Mouse (Mus musculus): Measurements from ENCODE around the gene Trim41.

The Trim41 gene

GRCm38 (mm10) chr11:48788311-48789089, 28.7 kb downstream of the Trim41 start:
- peak; percentile 92 to 93 for DNase-seq

- DNase-seq: peak; percentile 67 to 70
Observed at GRCm38 (mm10) chr11:48787455-48788211, 29.5 kb downstream of the Trim41 start.

GRCm38 (mm10) chr11:48782243-48782642, 34.9 kb downstream of the Trim41 start:
- no peak for DNase-seq

GRCm38 (mm10) chr11:48779450-48779849, 37.7 kb downstream of the Trim41 start:
- peak; percentile 62 to 76 for DNase-seq

- no peak for DNase-seq
Observed at GRCm38 (mm10) chr11:48777303-48777702, 39.9 kb downstream of the Trim41 start.

- DNase-seq: no peak
Observed at GRCm38 (mm10) chr11:48776664-48777063, 40.5 kb downstream of the Trim41 start.

GRCm38 (mm10) chr11:48775483-48775882, 41.7 kb downstream of the Trim41 start:
- peak; percentile 81 to 86 for DNase-seq

- peak; percentile 72 to 82 for DNase-seq
Observed at GRCm38 (mm10) chr11:48774443-48775298, 42.5 kb downstream of the Trim41 start.

GRCm38 (mm10) chr11:48771691-48772090, 45.5 kb downstream of the Trim41 start:
- DNase-seq: peak; percentile 28 to 41

GRCm38 (mm10) chr11:48767195-48767876, 49.8 kb downstream of the Trim41 start:
- no peak for DNase-seq

GRCm38 (mm10) chr11:48764119-48764518, 53.0 kb downstream of the Trim41 start:
- DNase-seq: no peak

- no peak for DNase-seq
Observed at GRCm38 (mm10) chr11:48759021-48759420, 58.1 kb downstream of the Trim41 start.
